Mouse (Mus musculus) CH12.LX (cell line): ENCODE results near the gene Sos2. TPM values are rescaled to one million over a fixed set of nuclear protein-coding genes. Genes with fewer than 3 reads are reported as not detected.
"Not testable (repeated sequence)": the region's sequence is repeated elsewhere in the genome, so short reads cannot be mapped to it uniquely, and the experiment has no call there.

Experiments
- DNase-seq: peaks from one replicate; pipeline ENCODE4 v3.0.0-alpha.2; 2013; ENCODE audit errors: extremely low read depth
- H3K27ac ChIP-seq: 2 replicates; pipeline ENCODE4 v1.5.1; 2012; ENCODE audit warnings: low read depth, mild to moderate bottlenecking, control low read depth, moderate library complexity; ENCODE audit not compliant: insufficient read depth
- H3K27me3 ChIP-seq: replicated peaks from 2 replicates; pipeline ENCODE3; 2012; ENCODE audit warnings: inconsistent platforms
- H3K36me3 ChIP-seq, 2 experiments: replicated peaks in 1 of 2; 2 replicates each; pipeline versions ENCODE3 to v1.6.1; 2012; ENCODE audit warnings: inconsistent platforms in 1 of 2, low read length in 1 of 2, mild to moderate bottlenecking in 1 of 2, mixed read lengths in 1 of 2, moderate library complexity in 1 of 2; ENCODE audit not compliant: control insufficient read depth in 1 of 2, insufficient read depth in 1 of 2
- H3K4me1 ChIP-seq, 2 experiments: 2 replicates each; pipeline ENCODE4 v1.6.1; 2012; ENCODE audit warnings: inconsistent platforms in 1 of 2, moderate library complexity in 1 of 2; ENCODE audit not compliant: insufficient read depth in 2 of 2, control insufficient read depth in 1 of 2
- H3K4me2 ChIP-seq: 2 replicates; pipeline ENCODE4 v1.6.1; 2012; ENCODE audit warnings: low read depth, mild to moderate bottlenecking, control low read depth; ENCODE audit not compliant: poor library complexity, insufficient read depth, severe bottlenecking
- H3K4me3 ChIP-seq, 3 experiments: fragments of 150-350 bp in 1 of 3; sonication (generic) in 1 of 3; replicated peaks in 1 of 3; 2 replicates each; pipeline versions ENCODE3 to v1.5.1; 2011 to 2012; ENCODE audit warnings: low read depth in 2 of 3, low read length in 2 of 3, mild to moderate bottlenecking in 2 of 3, moderate library complexity in 2 of 3, control low read depth in 1 of 3, improper control_type of control experiment in 1 of 3, inconsistent platforms in 1 of 3, mixed read lengths in 1 of 3; ENCODE audit not compliant: poor library complexity in 1 of 3
- H3K79me2 ChIP-seq: replicated peaks from 2 replicates; pipeline ENCODE4 v1.6.1; 2012; ENCODE audit warnings: mild to moderate bottlenecking, moderate library complexity; ENCODE audit not compliant: control insufficient read depth, poor library complexity, insufficient read depth, severe bottlenecking; ENCODE audit errors: extremely low read depth
- H3K9ac ChIP-seq: 2 replicates; pipeline ENCODE4 v1.6.1; 2012; ENCODE audit warnings: low read depth, mild to moderate bottlenecking, control low read depth, moderate library complexity; ENCODE audit not compliant: insufficient read depth
- H3K9me3 ChIP-seq: replicated peaks from 2 replicates; pipeline ENCODE3; 2012; ENCODE audit warnings: low read length, inconsistent platforms, mixed read lengths
- BHLHE40 ChIP-seq: IDR thresholded peaks from 2 replicates; pipeline ENCODE4 v1.6.1; 2011; ENCODE audit warnings: mild to moderate bottlenecking, low read depth, low read length, improper control_type of control experiment
- CHD2 ChIP-seq: IDR thresholded peaks from 2 replicates; pipeline ENCODE4 v1.6.1; 2011; ENCODE audit warnings: low read length, improper control_type of control experiment
- CTCF ChIP-seq, 2 experiments: IDR thresholded peaks in 1 of 2; conservative IDR thresholded peaks in 1 of 2; 2 replicates each; pipeline ENCODE4 v1.5.1; 2011 to 2012; ENCODE audit warnings: low read depth in 2 of 2, low read length in 2 of 2, improper control_type of control experiment in 1 of 2, inconsistent platforms in 1 of 2, mild to moderate bottlenecking in 1 of 2, moderate library complexity in 1 of 2
- IRF4 ChIP-seq: IDR thresholded peaks from 2 replicates; pipeline ENCODE4 v1.6.1; 2014; ENCODE audit warnings: low read depth, mild to moderate bottlenecking, inconsistent platforms, low read length, improper control_type of control experiment
- JUN ChIP-seq: IDR thresholded peaks from 2 replicates; pipeline ENCODE4 v1.6.1; 2011; ENCODE audit warnings: low read depth, mild to moderate bottlenecking, low read length, improper control_type of control experiment, moderate library complexity; ENCODE audit not compliant: insufficient read depth
- MAFK ChIP-seq: IDR thresholded peaks from 2 replicates; pipeline ENCODE4 v1.6.1; 2011; ENCODE audit warnings: low read length, improper control_type of control experiment; ENCODE audit not compliant: insufficient replicate concordance
- MXI1 ChIP-seq: IDR thresholded peaks from 2 replicates; pipeline ENCODE4 v1.6.1; 2011; ENCODE audit warnings: mild to moderate bottlenecking, low read depth, low read length, improper control_type of control experiment
- MYC ChIP-seq: IDR thresholded peaks from 2 replicates; pipeline ENCODE4 v1.6.1; 2011; ENCODE audit warnings: low read depth, mild to moderate bottlenecking, improper control_type of control experiment, low read length
- POLR2A ChIP-seq: IDR thresholded peaks from 2 replicates; pipeline ENCODE4 v1.6.1; 2011; ENCODE audit warnings: low read depth, mild to moderate bottlenecking, improper control_type of control experiment, low read length
- RAD21 ChIP-seq: IDR thresholded peaks from 2 replicates; pipeline ENCODE4 v1.6.1; 2011; ENCODE audit warnings: low read depth, mild to moderate bottlenecking, low read length, improper control_type of control experiment, moderate library complexity
- SMC3 ChIP-seq: IDR thresholded peaks from 2 replicates; pipeline ENCODE4 v1.6.1; 2011; ENCODE audit warnings: low read depth, low read length, improper control_type of control experiment
- USF1 ChIP-seq: IDR thresholded peaks from 2 replicates; pipeline ENCODE4 v1.6.1; 2014; ENCODE audit warnings: low read depth, mild to moderate bottlenecking, inconsistent platforms, low read length, improper control_type of control experiment
- ZC3H11A ChIP-seq: IDR thresholded peaks from 2 replicates; pipeline ENCODE4 v1.6.1; 2012; ENCODE audit warnings: low read depth, mild to moderate bottlenecking, inconsistent platforms, low read length, improper control_type of control experiment
- ZMIZ1 ChIP-seq: IDR thresholded peaks from 2 replicates; pipeline ENCODE4 v1.6.1; 2012; ENCODE audit warnings: low read depth, mild to moderate bottlenecking, inconsistent platforms, low read length, improper control_type of control experiment
- dilution Hi-C: fragments of 300-500 bp; cut with MboI; formaldehyde crosslinking; loops from 2 replicates; pipeline ENCODE4 v1.14.3; 2020; ENCODE audit warnings: low sequenced_read_pairs; ENCODE audit not compliant: extremely low pct_unique_long_range_greater_than_20kb, extremely low pct_ligation_motif_present
- in situ Hi-C: fragments of 300-500 bp; cut with MboI; formaldehyde crosslinking; loops from 3 replicates; pipeline ENCODE4 v1.14.3; 2019; ENCODE audit warnings: low sequenced_read_pairs, low pct_ligation_motif_present, low pct_unique_long_range_greater_than_20kb, mixed read lengths
- polyA plus RNA-seq: library from polyadenylated mRNA; unstranded; fragments of >175 nt; gene quantifications from 2 replicates; pipeline ENCODE4 v1.2.1, GENCODE M21; 2012; ENCODE audit warnings: low read depth; ENCODE audit not compliant: insufficient read length
- total RNA-seq, 2 experiments: library from RNA; depleted of rRNA; stranded (reverse); fragments of 300-350 nt in 1 of 2; fragments of >200 nt in 1 of 2; gene quantifications; 2 replicates each; pipeline ENCODE4 v1.2.3; 2012 to 2014

The Sos2 gene
- total and polyA plus RNA-seq, 3 experiments = 7.9 to 10.3 (median 9.6) TPM

- dilution Hi-C loops (no loop called here), in situ Hi-C loops (no loop called here)
- no peak overlapping the region for H3K4me2 ChIP-seq
- peaks cover 8 to 31% of the 10 kb centered on the region in 2 experiments for H3K36me3 ChIP-seq
- TF ChIP-seq MAFK (no peak), ZMIZ1 (no peak), ZC3H11A (no peak), RAD21 (no peak), JUN (no peak), IRF4 (no peak), MYC (no peak), MXI1 (no peak), BHLHE40 (no peak), CHD2 (no peak), POLR2A (no peak)
- H3K27me3 ChIP-seq = no peaks in the 10 kb centered on the region
- H3K79me2 ChIP-seq = no peaks in the 10 kb centered on the region
- H3K9ac ChIP-seq = no peak overlapping the region
- H3K4me3 ChIP-seq = no peak overlapping the region
- no peaks in the 10 kb centered on the region for H3K9me3 ChIP-seq
- DNase-seq = no peak
- H3K4me1 ChIP-seq = peaks cover 8 to 26% of the 10 kb centered on the region in 2 experiments
- no peak overlapping the region for H3K27ac ChIP-seq
Measured at GRCm38 (mm10) chr12:69642877-69643276, 38.8 kb downstream of the Sos2 start.

GRCm38 (mm10) chr12:69634761-69635160 is 46.9 kb downstream of the Sos2 start:
- Histone ChIP-seq H3K9ac (no peak overlapping the region), H3K9me3 (no peaks in the 10 kb centered on the region), H3K27me3 (no peaks in the 10 kb centered on the region), H3K36me3 (peaks cover 9 to 24% of the 10 kb centered on the region in 2 experiments)
- in situ Hi-C loops = no loop called here
- TF ChIP-seq USF1 (no peak), ZC3H11A (peak; percentile 2; the same call in 1 of the 2 replicates), RAD21 (peak; percentile 67), IRF4 (no peak), SMC3 (peak; percentile 70), CTCF (conservative IDR thresholded peaks at IDR 0.05 in 1 of 2, IDR thresholded peaks at IDR 0.05 in 1 of 2; ENCODE audit: low read depth in 2 of 2, low read length in 2 of 2) (peak; percentile 32 to 66; a peak in 3 of 4 replicates), CHD2 (no peak)
- TF ChIP-seq, all 38 proteins: peak for 4
- DNase-seq = peak; percentile 61
- Histone ChIP-seq H3K4me1 (peaks cover 0 to 7% of the 10 kb centered on the region in 2 experiments; a peak in 2 of 4 replicates), H3K79me2 (no peaks in the 10 kb centered on the region), H3K4me3 (no peak overlapping the region), H3K4me2 (no peak overlapping the region), H3K27ac (no peak overlapping the region)
- dilution Hi-C loops = no loop called here

- in situ Hi-C loops, H3K4me1 ChIP-seq, DNase-seq, H3K4me3 ChIP-seq, H3K9me3 ChIP-seq, H3K79me2 ChIP-seq, dilution Hi-C loops, H3K4me2 ChIP-seq, H3K27ac ChIP-seq, H3K9ac ChIP-seq, H3K27me3 ChIP-seq: not testable (repeated sequence)
- H3K36me3 ChIP-seq = peaks cover 21 to 32% of the 10 kb centered on the region in 2 experiments
Measured at GRCm38 (mm10) chr12:69618590-69618989, 63.1 kb downstream of the Sos2 start.
